Mouse (Mus musculus): ENCODE measurements around the gene Rnf150. TPM values are rescaled to one million over a fixed set of nuclear protein-coding genes. Genes with fewer than 3 reads are reported as not detected.

Gene Rnf150
- polyA plus RNA-seq, 1 experiment from 2014 or later: 2.7 TPM

- Histone ChIP-seq H3K36me3 (replicated peaks) (no peaks in the 10 kb centered on the region), H3K27ac (no peak overlapping the region), H3K9ac (no peak overlapping the region), H3K4me1 (no peaks in the 10 kb centered on the region), H3K4me2 (no peak overlapping the region), H3K27me3 (replicated peaks) (no peaks in the 10 kb centered on the region), H3K4me3 (no peak overlapping the region), H3K9me3 (no peaks in the 10 kb centered on the region)
- no peak for ATAC-seq (replicated peaks)
- WGBS: 73% methylated on average over 6 of the region's 6 CpGs
These were observed 225.0 kb downstream of the Rnf150 start for GRCm38 (mm10) chr8:83088156-83088555.

- no peak overlapping the region for H3K27ac ChIP-seq
These were observed 226.3 kb downstream of the Rnf150 start for GRCm38 (mm10) chr8:83089336-83089986.

GRCm38 (mm10) chr8:83090446-83090845 lies 227.3 kb downstream of the Rnf150 start:
- Histone ChIP-seq H3K4me2 (no peak overlapping the region), H3K27ac (no peak overlapping the region), H3K36me3 (replicated peaks) (no peaks in the 10 kb centered on the region), H3K9me3 (no peaks in the 10 kb centered on the region), H3K27me3 (replicated peaks) (no peaks in the 10 kb centered on the region), H3K4me1 (no peaks in the 10 kb centered on the region), H3K4me3 (no peak overlapping the region), H3K9ac (no peak overlapping the region)
- no peak for ATAC-seq (replicated peaks)
- 75% methylated on average over 4 of the region's 4 CpGs for WGBS

More at GRCm38 (mm10) chr8:83089336-83089986, 226.3 kb downstream of the Rnf150 start:
- no peaks in the 10 kb centered on the region for H3K9me3 ChIP-seq
- H3K36me3 ChIP-seq (replicated peaks): no peaks in the 10 kb centered on the region
- no peak overlapping the region for H3K9ac ChIP-seq
- no peaks in the 10 kb centered on the region for H3K4me1 ChIP-seq
- H3K4me3 ChIP-seq: no peak overlapping the region
- H3K4me2 ChIP-seq: no peak overlapping the region
- no peaks in the 10 kb centered on the region for H3K27me3 ChIP-seq (replicated peaks)
- peak; percentile 80 for ATAC-seq (replicated peaks)
- WGBS: 28% methylated on average over 10 of the region's 10 CpGs

- no peaks in the 10 kb centered on the region for H3K4me1 ChIP-seq
- 0 out of 2 replicates have a peak, but pooled peaks have one; percentile 39 for ATAC-seq (replicated peaks)
- no peak overlapping the region for H3K27ac ChIP-seq
- 44% methylated on average over 1 of the region's 1 CpGs for WGBS
- no peaks in the 10 kb centered on the region for H3K36me3 ChIP-seq (replicated peaks)
- H3K4me2 ChIP-seq: no peak overlapping the region
- no peaks in the 10 kb centered on the region for H3K9me3 ChIP-seq
- H3K9ac ChIP-seq: no peak overlapping the region
- H3K27me3 ChIP-seq (replicated peaks): no peaks in the 10 kb centered on the region
- H3K4me3 ChIP-seq: no peak overlapping the region
These were observed 236.9 kb downstream of the Rnf150 start for GRCm38 (mm10) chr8:83100041-83100440.

DNA sequence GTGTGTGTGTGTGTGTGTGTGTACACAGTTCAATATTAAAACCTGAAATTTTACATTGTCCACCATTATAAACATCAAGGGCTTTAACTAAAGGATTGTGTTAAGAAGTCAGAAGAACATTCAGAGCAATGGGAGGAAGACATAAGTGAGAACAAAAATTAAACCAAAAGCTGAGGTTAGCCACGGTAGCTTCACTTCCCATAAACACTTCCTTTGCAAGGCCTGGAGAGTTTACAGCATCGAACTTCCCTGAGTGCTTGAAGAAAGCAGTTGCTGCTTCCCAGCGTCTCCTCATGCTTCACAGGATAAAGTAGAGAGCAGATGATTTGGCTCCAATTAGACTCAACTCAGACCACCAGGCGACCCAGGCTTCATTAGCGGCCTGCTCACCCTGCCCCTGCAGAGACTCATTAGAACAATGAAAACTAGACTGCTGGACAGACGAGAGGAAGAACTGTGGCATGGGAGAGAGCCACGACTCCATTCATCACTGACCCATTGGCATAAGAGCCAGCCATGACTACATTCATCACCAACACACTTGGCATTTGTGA lies 239.9 kb downstream of the Rnf150 start:
- Histone ChIP-seq H3K9ac (no peak overlapping the region), H3K4me2 (no peak overlapping the region), H3K27me3 (replicated peaks) (no peaks in the 10 kb centered on the region), H3K4me3 (no peak overlapping the region), H3K4me1 (no peaks in the 10 kb centered on the region), H3K36me3 (replicated peaks) (no peaks in the 10 kb centered on the region), H3K9me3 (no peaks in the 10 kb centered on the region), H3K27ac (no peak overlapping the region)
- ATAC-seq (replicated peaks): no peak
- WGBS: 65% methylated on average over 7 of the region's 7 CpGs

DNA sequence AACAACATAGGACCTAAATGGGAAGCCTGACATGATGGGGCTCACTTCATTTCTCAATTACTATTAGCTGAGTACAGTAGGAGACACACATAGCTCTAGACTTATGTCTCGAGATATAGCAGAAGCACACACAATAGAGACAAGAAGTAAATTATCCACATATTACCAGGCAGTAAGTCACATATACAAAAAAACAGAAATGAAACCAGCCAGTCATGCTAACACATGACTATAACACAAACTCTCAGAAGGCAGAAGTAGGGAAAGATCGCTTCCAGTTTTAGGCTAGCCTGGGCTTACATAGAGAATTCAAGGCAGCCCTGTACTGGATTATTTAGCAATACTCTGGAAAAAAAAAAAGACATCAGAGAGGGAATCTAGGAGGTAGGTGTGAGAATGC lies 240.8 kb downstream of the Rnf150 start:
- H3K4me3 ChIP-seq: no peak overlapping the region
- H3K4me2 ChIP-seq: no peak overlapping the region
- 94% methylated on average over 2 of the region's 2 CpGs for WGBS
- H3K9ac ChIP-seq: no peak overlapping the region
- H3K36me3 ChIP-seq (replicated peaks): no peaks in the 10 kb centered on the region
- no peaks in the 10 kb centered on the region for H3K4me1 ChIP-seq
- no peak for ATAC-seq (replicated peaks)
- H3K9me3 ChIP-seq: no peaks in the 10 kb centered on the region
- no peaks in the 10 kb centered on the region for H3K27me3 ChIP-seq (replicated peaks)
- no peak overlapping the region for H3K27ac ChIP-seq

- no peaks in the 10 kb centered on the region for H3K27me3 ChIP-seq (replicated peaks)
- no peaks in the 10 kb centered on the region for H3K4me1 ChIP-seq
- no peak for ATAC-seq (replicated peaks)
- H3K27ac ChIP-seq: no peak overlapping the region
- no peak overlapping the region for H3K4me3 ChIP-seq
- no peak overlapping the region for H3K4me2 ChIP-seq
- no peaks in the 10 kb centered on the region for H3K9me3 ChIP-seq
- WGBS: 83% methylated on average over 7 of the region's 7 CpGs
- no peak overlapping the region for H3K9ac ChIP-seq
- no peaks in the 10 kb centered on the region for H3K36me3 ChIP-seq (replicated peaks)
These were observed 246.6 kb downstream of the Rnf150 start for GRCm38 (mm10) chr8:83109756-83110155.

DNA sequence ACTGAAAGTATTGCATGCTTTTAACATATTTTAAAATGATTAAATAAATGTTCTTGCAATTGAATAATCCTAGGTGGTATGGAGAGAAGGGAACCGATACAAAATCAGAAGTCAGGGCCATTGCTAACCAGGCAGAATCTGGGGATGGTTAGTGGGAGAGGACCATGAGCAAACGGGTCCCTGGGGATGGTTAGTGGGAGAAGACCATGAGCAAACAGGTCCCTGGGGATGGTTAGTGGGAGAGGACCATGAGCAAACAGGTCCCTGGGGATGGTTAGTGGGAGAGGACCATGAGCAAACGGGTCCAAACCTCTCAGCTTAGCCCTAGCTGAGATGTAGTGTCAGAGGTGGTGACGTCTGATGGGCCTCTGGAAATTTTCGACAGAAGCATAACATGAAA lies 247.0 kb downstream of the Rnf150 start:
- H3K4me2 ChIP-seq: no peak overlapping the region
- H3K9ac ChIP-seq: no peak overlapping the region
- H3K4me3 ChIP-seq: no peak overlapping the region
- H3K36me3 ChIP-seq (replicated peaks): no peaks in the 10 kb centered on the region
- no peak overlapping the region for H3K27ac ChIP-seq
- ATAC-seq (replicated peaks): no peak
- H3K27me3 ChIP-seq (replicated peaks): no peaks in the 10 kb centered on the region
- WGBS: 86% methylated on average over 5 of the region's 5 CpGs
- H3K4me1 ChIP-seq: no peaks in the 10 kb centered on the region
- no peaks in the 10 kb centered on the region for H3K9me3 ChIP-seq

- Histone ChIP-seq H3K4me3 (no peak overlapping the region), H3K9me3 (no peaks in the 10 kb centered on the region), H3K36me3 (replicated peaks) (no peaks in the 10 kb centered on the region), H3K27me3 (replicated peaks) (no peaks in the 10 kb centered on the region), H3K27ac (no peak overlapping the region), H3K9ac (no peak overlapping the region), H3K4me1 (no peaks in the 10 kb centered on the region), H3K4me2 (no peak overlapping the region)
- ATAC-seq (replicated peaks): no peak
- WGBS: 52% methylated on average over 2 of the region's 2 CpGs
These were observed 271.9 kb downstream of the Rnf150 start for GRCm38 (mm10) chr8:83135086-83135485.

- Histone ChIP-seq H3K4me3 (no peak overlapping the region), H3K9ac (no peak overlapping the region), H3K4me1 (no peaks in the 10 kb centered on the region), H3K36me3 (replicated peaks) (no peaks in the 10 kb centered on the region), H3K4me2 (no peak overlapping the region), H3K27ac (no peak overlapping the region), H3K9me3 (no peaks in the 10 kb centered on the region), H3K27me3 (replicated peaks) (no peaks in the 10 kb centered on the region)
- no peak for ATAC-seq (replicated peaks)
- 60% methylated on average over 1 of the region's 1 CpGs for WGBS
These were observed 276.9 kb downstream of the Rnf150 start for GRCm38 (mm10) chr8:83140068-83140467.

GRCm38 (mm10) chr8:83140701-83141111 lies 277.6 kb downstream of the Rnf150 start:
- Histone ChIP-seq H3K9ac (no peak overlapping the region), H3K4me3 (no peak overlapping the region), H3K9me3 (no peaks in the 10 kb centered on the region), H3K4me1 (no peaks in the 10 kb centered on the region), H3K36me3 (replicated peaks) (no peaks in the 10 kb centered on the region), H3K27me3 (replicated peaks) (no peaks in the 10 kb centered on the region), H3K27ac (no peak overlapping the region), H3K4me2 (no peak overlapping the region)
- ATAC-seq (replicated peaks): no peak
- 68% methylated on average over 3 of the region's 3 CpGs for WGBS

All from midbrain, embryonic 15.5 days (tissue).